Mouse (Mus musculus): ENCODE data around the gene Fbxl19.

- TF ChIP-seq CTCF (IDR thresholded peaks at IDR 0.05; ENCODE audit: low read depth) (no peak), EP300 (IDR thresholded peaks at IDR 0.05; ENCODE audit: low read depth) (no peak)
Measured at GRCm38 (mm10) chr7:127719258-127719657, 25.1 kb upstream of the Fbxl19 start.
